ENCODE assay signal across 17 mouse cellular contexts in the genomic region with DNA sequence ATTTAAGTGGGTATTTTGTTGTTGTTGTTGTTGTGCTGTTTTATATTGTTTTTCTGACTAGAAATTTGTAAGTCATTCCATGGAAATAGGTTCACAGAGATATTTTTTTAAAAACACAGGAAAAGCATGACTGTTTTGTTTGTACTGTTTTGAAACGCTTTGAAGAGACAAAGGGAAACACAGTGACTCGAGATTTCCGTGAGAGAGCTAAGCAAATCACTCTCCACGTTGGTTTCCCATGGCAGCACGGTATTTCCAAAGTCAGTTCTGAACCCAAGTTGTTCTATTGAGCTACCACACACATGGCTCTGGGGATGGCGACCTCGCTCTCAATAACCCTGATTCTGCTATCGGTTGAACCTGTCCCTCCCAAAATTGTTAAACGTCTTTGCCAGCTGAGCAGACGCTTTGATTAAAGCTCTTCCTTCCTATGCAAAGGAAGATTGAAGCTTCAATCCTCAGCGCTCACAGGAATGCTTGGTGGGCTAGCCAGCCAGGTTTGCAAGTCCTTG. TPM values are rescaled to one million over a fixed set of nuclear protein-coding genes. Genes with fewer than 3 reads are reported as not detected.
DNase-seq lines count a peak whose midpoint lies in the region; ATAC-seq and TF ChIP-seq lines count a peak whose summit lies in the region.
"Had no signal": no experiment of that assay in that cellular context is flagged by ENCODE, and none has a peak within 500 bp of the region (broad histone marks: within the 10 kb centered on the region; RNA-seq: fewer than 3 reads in every experiment).

No protein-coding gene starts in this region.

- H3K4me3 ChIP-seq in hindbrain, embryonic 15.5 days: no peak overlapping the region
- no peak overlapping the region for H3K4me3 ChIP-seq in hindbrain, embryonic 12.5 days
- H3K4me3 ChIP-seq in lung, adult 2 months (replicated peaks; ENCODE audit: extremely low read depth, low read depth, low read length): peak overlapping the region; percentile 75
- peak overlapping the region; percentile 45 for H3K4me3 ChIP-seq in heart, embryonic 13.5 days
- H3K4me3 ChIP-seq: forebrain, embryonic 10.5 days; liver, embryonic 13.5 days; midbrain, embryonic 15.5 days had no signal

- TF ChIP-seq CTCF in lung, adult 2 months (IDR thresholded peaks at IDR 0.05; ENCODE audit: insufficient read depth, low read length): no peak

- no peaks in the 10 kb centered on the region for H3K36me3 ChIP-seq in hindbrain, embryonic 15.5 days
- H3K36me3 ChIP-seq in hindbrain, embryonic 12.5 days: no peaks in the 10 kb centered on the region
- H3K36me3 ChIP-seq in heart, embryonic 13.5 days: no peaks in the 10 kb centered on the region
- no peaks in the 10 kb centered on the region for H3K36me3 ChIP-seq in splenic B cell, adult 2 months (ENCODE audit: control insufficient read depth, insufficient read depth, low read length, poor library complexity, severe bottlenecking)
- H3K36me3 ChIP-seq: forebrain, embryonic 10.5 days; liver, embryonic 13.5 days; midbrain, embryonic 15.5 days had no signal

- 60% methylated on average over 11 of the region's 11 CpGs for WGBS in hindbrain, embryonic 15.5 days
- 67% methylated on average over 11 of the region's 11 CpGs for WGBS in hindbrain, embryonic 12.5 days
- 39% methylated on average over 11 of the region's 11 CpGs for WGBS in lung, adult 2 months
- WGBS in heart, embryonic 13.5 days: 53% methylated on average over 11 of the region's 11 CpGs

- H3K27me3 ChIP-seq in hindbrain, embryonic 15.5 days: no peaks in the 10 kb centered on the region
- no peaks in the 10 kb centered on the region for H3K27me3 ChIP-seq in hindbrain, embryonic 12.5 days
- no peaks in the 10 kb centered on the region for H3K27me3 ChIP-seq in heart, embryonic 13.5 days (replicated peaks)
- no peaks in the 10 kb centered on the region for H3K27me3 ChIP-seq in splenic B cell, adult 2 months (ENCODE audit: control insufficient read depth, insufficient read depth, low read length, poor library complexity, severe bottlenecking)
- H3K27me3 ChIP-seq: midbrain, embryonic 15.5 days; Patski had no signal

- peak overlapping the region; percentile 9; the same call in 1 of the 2 replicates for H3K4me2 ChIP-seq in hindbrain, embryonic 15.5 days
- H3K4me2 ChIP-seq in hindbrain, embryonic 12.5 days (replicated peaks): no peak overlapping the region
- H3K4me2 ChIP-seq in heart, embryonic 13.5 days: peak overlapping the region; percentile 55
- H3K4me2 ChIP-seq: liver, embryonic 13.5 days; midbrain, embryonic 15.5 days had no signal

- H3K4me1 ChIP-seq in hindbrain, embryonic 15.5 days (replicated peaks): peaks cover 10% of the 10 kb centered on the region
- 0 out of 2 replicates have a peak, but pooled peaks cover 3% of the 10 kb centered on the region for H3K4me1 ChIP-seq in hindbrain, embryonic 12.5 days
- H3K4me1 ChIP-seq in lung, adult 2 months (ENCODE audit: control insufficient read depth, insufficient read depth, low read length): peaks cover 6% of the 10 kb centered on the region
- peaks cover 22% of the 10 kb centered on the region for H3K4me1 ChIP-seq in heart, embryonic 13.5 days
- H3K4me1 ChIP-seq: liver, embryonic 13.5 days; midbrain, embryonic 15.5 days had no signal

- H3K9ac ChIP-seq in hindbrain, embryonic 15.5 days: no peak overlapping the region
- H3K9ac ChIP-seq in hindbrain, embryonic 12.5 days: no peak overlapping the region
- peak overlapping the region; percentile 67 for H3K9ac ChIP-seq in heart, embryonic 13.5 days
- H3K9ac ChIP-seq: liver, embryonic 13.5 days; midbrain, embryonic 15.5 days had no signal

- TF ChIP-seq POLR2A in lung, adult 2 months (IDR thresholded peaks at IDR 0.05; ENCODE audit: borderline replicate concordance, extremely low read depth, low read depth, low read length): no peak

- no peaks in the 10 kb centered on the region for H3K9me3 ChIP-seq in hindbrain, embryonic 15.5 days
- no peaks in the 10 kb centered on the region for H3K9me3 ChIP-seq in hindbrain, embryonic 12.5 days (replicated peaks)
- no peaks in the 10 kb centered on the region for H3K9me3 ChIP-seq in heart, embryonic 13.5 days
- H3K9me3 ChIP-seq: forebrain, embryonic 10.5 days; liver, embryonic 13.5 days; midbrain, embryonic 15.5 days had no signal

- no peak for ATAC-seq in hindbrain, embryonic 15.5 days (ENCODE audit: low FRiP score, low read depth)
- no peak for ATAC-seq in hindbrain, embryonic 12.5 days (ENCODE audit: low FRiP score)
- no peak for ATAC-seq in heart, embryonic 13.5 days (ENCODE audit: extremely low read depth, insufficient number of reproducible peaks, low FRiP score, low TSS enrichment)
- ATAC-seq: CD4-positive, CD25-positive, alpha-beta regulatory T cell, adult 4 months; inflammation-experienced regulatory T-cells, adult 6 months; midbrain, embryonic 15.5 days; Patski had no signal

- DNase-seq in lung, adult 2 months: no peak
- no peak for DNase-seq in lung, adult 18-20 months
- peak; percentile 24 for DNase-seq in splenic B cell, adult 2 months (ENCODE audit: low read depth, low spot score)
- no peak for DNase-seq in cerebellum, adult 8-10 months
- no peak for DNase-seq in retina, postnatal 1 day
- DNase-seq: adrenal gland, adult 8-10 months; liver, embryonic 13.5 days; right cerebral cortex, postnatal 4 days; thymus, postnatal 14 days had no signal

- no peak overlapping the region for H3K27ac ChIP-seq in hindbrain, embryonic 15.5 days (replicated peaks)
- no peak overlapping the region for H3K27ac ChIP-seq in hindbrain, embryonic 12.5 days
- peak overlapping the region; percentile 60 for H3K27ac ChIP-seq in heart, embryonic 13.5 days (replicated peaks)
- H3K27ac ChIP-seq: forebrain, embryonic 10.5 days; liver, embryonic 13.5 days; midbrain, embryonic 15.5 days had no signal

RNA-seq across cellular contexts. Expression of a gene that starts 1.6 kb away (rescaled TPM):
- 5.2 and 7.7 TPM in 2 replicates for polyA plus RNA-seq in hindbrain, embryonic 15.5 days (2015; fragmentation: Nextera tagmentation; extraction: Ambion mirVana)
- polyA plus RNA-seq in hindbrain, embryonic 12.5 days (2016; fragmentation: Nextera tagmentation; extraction: Ambion mirVana): 7.2 and 8.0 TPM in 2 replicates
- 14.5 and 27.0 TPM in 2 replicates for polyA plus RNA-seq in lung, adult 2 months (2012; rRNA removed)
- 15.6 and 15.7 TPM in 2 replicates for polyA plus RNA-seq in heart, embryonic 13.5 days (2015; fragmentation: Nextera tagmentation; extraction: Ambion mirVana)

Comparison
In these comparisons a context has a peak if more than half of its experiments do, and no peak if none do; other contexts are left out.
1. H3K4me3 ChIP-seq: peak in lung, adult 2 months (single experiment) and heart, embryonic 13.5 days (single experiment); none in hindbrain, embryonic 15.5 days (single experiment) and hindbrain, embryonic 12.5 days (single experiment).